Mouse (Mus musculus) induced T-regulatory cell, adult 2 months (primary cell): ENCODE results near the gene Lrfn4.

Experiments
- DNase-seq: peaks from one replicate; pipeline ENCODE4 v3.0.0-alpha.2; 2012; ENCODE audit warnings: low read depth

Lrfn4 gene

DNA sequence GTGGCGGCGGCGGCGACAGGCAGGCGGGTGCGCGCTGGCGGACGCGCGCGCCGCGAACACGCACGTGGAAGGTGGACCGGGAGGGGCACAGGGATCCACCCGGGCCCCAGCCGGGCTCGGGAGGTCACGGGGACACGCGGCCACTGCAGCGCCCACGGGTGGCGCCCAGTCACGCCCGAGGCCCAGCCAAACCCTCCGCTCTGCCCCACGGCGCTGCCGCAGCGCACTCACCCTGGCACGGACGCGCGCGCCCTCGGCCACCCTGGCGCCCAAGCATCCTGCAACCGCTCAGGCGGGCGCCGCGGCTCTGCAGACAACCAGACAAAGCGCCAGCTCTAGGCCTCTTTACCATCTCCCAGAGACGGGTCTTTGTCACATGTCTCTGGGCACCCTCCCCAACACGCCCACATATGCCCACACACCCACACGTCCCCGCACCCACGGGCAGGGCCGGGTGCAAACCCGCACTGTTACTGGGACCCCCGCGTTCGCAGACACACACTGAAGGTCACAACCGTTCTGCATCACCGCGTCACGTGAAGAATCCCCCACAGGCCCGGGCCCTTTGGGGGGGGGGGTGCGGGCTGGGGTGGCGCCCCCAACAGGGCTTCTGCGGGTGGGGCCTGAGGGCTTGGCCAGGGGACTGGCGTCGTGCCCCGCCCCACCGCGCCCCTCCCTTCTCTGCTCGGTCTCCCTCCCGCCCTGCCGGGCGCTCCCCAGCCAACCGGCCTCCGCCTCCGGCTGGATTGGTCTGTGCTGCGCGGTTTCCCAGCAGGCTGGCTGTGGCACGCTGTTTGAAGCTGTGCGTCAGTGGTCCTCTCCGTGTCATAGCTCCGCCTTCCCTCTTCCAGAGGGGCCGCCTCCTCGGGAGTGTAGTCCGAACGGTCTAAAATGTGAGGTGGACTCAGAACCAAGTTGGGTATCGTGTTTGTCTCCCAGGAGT, at the start of gene Lrfn4:
Gene Lrfn4, minus strand, starts transcription at position 517 of the 943 bp plus-strand sequence.
- DNase-seq = peak; percentile 73

GRCm38 (mm10) chr19:4658156-4658555, 42.7 kb upstream of the Lrfn4 start:
- DNase-seq = no peak

DNA sequence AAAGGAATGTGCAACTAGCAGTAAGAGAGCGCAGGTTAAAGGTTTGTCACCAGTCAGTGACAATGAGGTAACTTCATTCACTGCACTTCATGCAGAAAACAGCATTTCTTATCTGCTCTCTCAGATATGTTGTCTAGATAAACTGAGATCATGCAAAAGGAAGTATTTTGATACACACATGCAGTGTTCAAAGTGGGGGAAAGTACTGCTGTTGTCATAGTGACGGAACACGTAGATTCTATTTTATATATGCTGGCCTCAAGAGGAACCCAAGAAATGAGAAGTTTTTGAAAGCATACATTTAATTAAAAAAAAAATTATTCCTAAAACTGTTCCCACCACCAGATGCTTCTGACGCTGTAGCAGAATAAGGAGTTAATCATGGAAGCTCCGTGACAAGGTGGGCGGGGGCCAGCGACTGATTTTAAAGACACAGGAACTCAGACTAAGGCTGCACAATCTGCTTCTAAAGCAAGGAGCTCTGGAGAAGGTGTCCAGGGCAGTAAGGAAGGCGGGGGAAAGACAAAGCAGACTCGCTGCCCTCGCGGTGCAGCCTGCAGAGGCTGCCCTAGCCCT, 31.5 kb upstream of the Lrfn4 start:
- no peak for DNase-seq

DNA sequence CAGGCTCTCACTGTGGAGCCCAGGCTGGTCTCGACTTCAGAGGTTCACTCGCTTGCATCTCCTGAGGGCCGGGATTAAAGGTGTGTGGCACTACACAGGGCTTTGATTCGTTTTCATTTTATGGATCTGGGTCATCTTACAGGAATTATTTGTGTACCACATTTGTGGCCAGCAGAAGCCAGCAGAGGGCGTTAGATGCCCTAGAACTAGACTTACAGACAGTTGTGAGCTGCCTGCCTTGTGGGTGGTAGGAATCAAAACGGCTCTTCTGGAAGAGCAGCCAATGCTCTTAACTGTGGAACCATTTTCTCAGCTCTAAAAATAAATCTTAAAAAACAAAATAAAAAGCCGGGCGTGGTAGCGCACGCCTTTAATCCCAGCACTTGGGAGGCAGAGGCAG, 28.8 kb upstream of the Lrfn4 start:
- DNase-seq = no peak

DNA sequence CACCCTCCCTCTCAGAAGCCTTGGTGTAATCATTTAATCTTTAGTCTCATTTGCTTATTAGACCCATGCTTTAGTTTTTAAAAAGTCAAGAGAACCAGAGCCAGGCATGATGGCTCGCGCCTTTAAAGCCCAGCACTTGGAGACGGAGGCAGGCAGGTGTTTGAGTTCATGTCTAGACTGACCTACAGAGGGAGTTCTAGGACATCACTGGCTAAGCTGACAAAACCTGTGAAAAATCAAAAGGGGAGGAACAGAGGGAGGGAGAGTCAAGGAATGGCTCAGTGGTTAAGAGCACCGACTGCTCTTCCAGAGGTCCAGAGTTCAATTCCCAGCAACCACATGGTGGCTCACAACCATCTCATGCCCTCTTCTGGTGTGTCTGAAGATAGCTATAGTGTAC, 20.5 kb upstream of the Lrfn4 start:
- DNase-seq = no peak

DNA sequence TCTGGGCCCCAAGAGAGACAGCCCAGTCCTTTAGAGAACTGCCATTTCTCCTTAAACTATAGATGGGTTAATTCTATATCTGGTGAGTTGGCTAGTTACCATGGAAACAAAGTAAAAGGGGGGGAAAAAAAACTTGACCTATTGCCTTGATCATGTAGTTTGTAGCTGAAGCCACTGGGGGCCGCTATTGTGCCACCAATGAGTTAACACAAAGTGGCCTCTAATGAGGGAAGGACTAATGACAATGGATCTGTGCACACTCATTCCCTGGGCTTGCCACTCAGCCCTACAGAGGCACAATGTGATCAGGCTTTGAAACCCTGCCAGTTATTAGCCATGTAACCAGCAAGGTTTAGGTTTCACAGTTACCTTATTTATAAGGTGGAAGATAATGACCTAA, 13.4 kb upstream of the Lrfn4 start:
- peak; percentile 84 for DNase-seq

- no peak for DNase-seq
These were observed 10.5 kb upstream of the Lrfn4 start for GRCm38 (mm10) chr19:4625829-4626535.

- DNase-seq = peak; percentile 95
These were observed 9.8 kb upstream of the Lrfn4 start, which contains the start of gene Rce1 for GRCm38 (mm10) chr19:4625179-4625828. Gene Rce1, minus strand, starts transcription at chr19:4625641.

DNA sequence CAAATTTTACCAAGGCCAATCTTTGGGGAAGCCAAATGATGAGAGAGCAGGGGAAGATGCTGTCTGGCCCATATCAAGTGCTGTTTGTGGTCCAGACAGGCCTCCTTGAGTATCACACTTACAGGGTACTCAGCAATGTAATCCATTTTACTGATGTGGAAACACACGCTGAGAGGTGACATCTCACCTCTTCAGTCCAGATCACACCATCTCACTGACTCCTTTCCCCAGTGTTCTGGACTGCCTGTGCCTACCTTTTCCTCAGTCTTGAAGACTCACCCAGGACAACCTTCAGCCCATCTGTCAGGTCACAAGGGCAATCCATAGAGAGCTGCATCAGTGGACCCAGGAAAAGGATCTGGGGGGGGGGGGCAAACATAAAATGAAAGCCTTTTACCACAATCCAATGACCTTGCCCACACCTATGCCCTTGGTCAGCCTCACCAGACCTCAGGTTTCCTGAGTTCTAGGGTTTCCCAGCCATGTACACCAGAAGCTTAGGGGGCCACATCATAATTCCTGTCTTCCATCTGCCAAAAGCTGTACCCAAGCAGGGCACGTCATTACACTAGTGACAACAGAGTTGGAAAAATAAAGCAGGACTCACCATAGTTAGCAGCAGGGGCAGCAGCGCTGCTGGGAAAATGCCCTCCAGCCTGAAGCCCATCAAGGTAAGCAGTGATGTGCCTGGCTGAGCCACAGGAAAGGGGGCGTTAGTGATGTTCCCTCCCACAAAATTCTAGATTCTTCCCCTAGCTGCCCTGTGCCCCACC, 9.1 kb upstream of the Lrfn4 start:
- peak; percentile 15 for DNase-seq

GRCm38 (mm10) chr19:4624006-4624405, 8.5 kb upstream of the Lrfn4 start:
- DNase-seq = no peak

DNA sequence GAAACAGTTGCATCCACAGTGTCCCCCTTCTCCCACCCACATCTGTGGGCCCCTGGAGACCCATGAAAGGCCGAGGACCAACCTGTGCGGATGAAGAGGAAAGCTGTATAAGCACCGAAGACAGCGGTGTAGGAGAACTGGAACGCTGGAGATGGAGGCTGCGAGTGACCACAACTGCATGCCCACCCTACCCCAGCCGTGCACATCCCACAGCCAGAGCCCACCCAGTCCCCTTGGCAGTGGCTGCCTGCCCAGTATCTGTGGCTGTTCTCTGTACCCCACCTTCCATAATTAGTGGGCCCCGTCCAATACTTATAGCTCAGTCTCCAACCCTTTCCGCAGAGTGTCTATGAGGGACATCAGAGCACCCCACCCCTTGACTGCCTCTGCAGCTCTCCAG, 8.0 kb upstream of the Lrfn4 start:
- no peak for DNase-seq

- no peak for DNase-seq
These were observed 7.3 kb upstream of the Lrfn4 start for GRCm38 (mm10) chr19:4622780-4623179.

GRCm38 (mm10) chr19:4620721-4621120, 5.3 kb upstream of the Lrfn4 start:
- DNase-seq = no peak

GRCm38 (mm10) chr19:4619461-4619860, 4.0 kb upstream of the Lrfn4 start:
- no peak for DNase-seq

- no peak for DNase-seq
These were observed 2.7 kb upstream of the Lrfn4 start for GRCm38 (mm10) chr19:4618183-4618582.

GRCm38 (mm10) chr19:4616546-4616945, 1.1 kb upstream of the Lrfn4 start:
- no peak for DNase-seq

GRCm38 (mm10) chr19:4614305-4615150, 939 bp downstream of the Lrfn4 start:
- DNase-seq = no peak

DNA sequence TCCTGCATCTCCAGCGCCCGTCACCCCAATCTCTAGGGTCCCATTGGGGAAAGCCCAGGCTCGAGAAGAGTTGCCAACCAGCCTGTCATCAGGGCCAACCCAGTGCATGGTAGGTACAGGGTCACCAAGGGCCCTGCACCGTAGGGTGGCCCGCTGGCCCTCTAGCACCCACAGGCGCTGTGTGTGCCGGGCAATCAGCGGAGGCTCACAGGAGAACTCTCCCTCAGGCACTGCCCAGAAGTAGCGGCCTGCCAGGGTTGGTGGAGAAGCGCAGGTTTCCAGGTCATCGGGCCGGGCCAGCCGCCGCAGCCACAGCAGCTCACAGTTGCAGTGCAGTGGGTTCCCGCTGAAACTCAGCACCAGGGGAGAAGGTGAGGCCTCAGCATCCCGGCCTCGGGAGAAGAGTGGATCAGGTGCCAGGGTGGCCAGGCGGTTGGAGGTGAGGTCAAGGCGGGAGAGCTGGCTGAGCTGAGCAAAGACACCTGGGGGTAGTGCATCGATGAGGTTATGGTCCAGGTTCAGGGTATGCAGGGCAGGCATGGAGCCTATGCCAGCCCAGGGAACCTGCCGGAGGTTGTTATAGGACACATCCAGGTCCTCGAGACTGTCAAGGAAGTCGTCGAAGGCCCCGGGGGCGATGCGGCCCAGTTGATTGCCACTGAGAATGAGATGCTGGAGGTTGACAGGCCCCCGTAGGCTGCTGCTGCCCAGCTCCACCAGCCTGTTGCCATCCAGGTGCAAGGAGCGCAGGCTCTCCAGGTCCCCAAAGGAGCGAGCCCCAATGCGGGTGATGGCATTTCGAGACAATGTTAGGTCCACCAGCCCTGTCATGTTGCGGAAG, 1.8 kb downstream of the Lrfn4 start:
- DNase-seq = no peak

- DNase-seq = no peak
These were observed 3.1 kb downstream of the Lrfn4 start for GRCm38 (mm10) chr19:4612181-4612961.
